ENCODE assay signal across 8 mouse cellular contexts in genomic region chr17:35822964-35823937, GRCm38 (mm10). TPM values are rescaled to one million over a fixed set of nuclear protein-coding genes. Genes with fewer than 3 reads are reported as not detected.
DNase-seq lines count a peak whose midpoint lies in the region; ATAC-seq lines count a peak whose summit lies in the region.

Gene Flot1 (plus strand): TSS chr17:35823230.

- peaks cover 33% of the 10 kb centered on the region for H3K4me1 ChIP-seq in hindbrain, embryonic 12.5 days

- H3K9me3 ChIP-seq in hindbrain, embryonic 12.5 days (replicated peaks) = no peaks in the 10 kb centered on the region

- WGBS in hindbrain, embryonic 12.5 days = under 1% methylated on average over 45 of the region's 47 CpGs
- 3% methylated on average over 40 of the region's 47 CpGs for WGBS in macrophage (ENCODE audit: missing documents)

- peak; percentile 92 for DNase-seq in R1 (ENCODE audit: low read depth, low spot score)
- DNase-seq in cerebellum, postnatal 14 days = peak; percentile 84 to 85
- peak; percentile 59 to 65 for DNase-seq in frontal cortex, postnatal 14 days (ENCODE audit: low spot score in 2 of 2)
- DNase-seq in layer of hippocampus, postnatal 36 days = peak; percentile 63 to 67
- DNase-seq in right cerebral cortex, adult 2 months (ENCODE audit: low spot score in 2 of 2) = peak; percentile 70 to 81
- DNase-seq in urinary bladder, postnatal 14 days (ENCODE audit: low spot score) = peak; percentile 91

- H3K27me3 ChIP-seq in hindbrain, embryonic 12.5 days = peaks cover 18% of the 10 kb centered on the region

- peaks cover 13% of the 10 kb centered on the region for H3K79me2 ChIP-seq in macrophage (ENCODE audit: inconsistent target)

- peak within 1 kb of the TSS; percentile 78 for H3K27ac ChIP-seq in hindbrain, embryonic 12.5 days
- peak within 1 kb of the TSS; percentile 84 for H3K27ac ChIP-seq in macrophage

- peak within 1 kb of the TSS; percentile 83 for H3K4me2 ChIP-seq in hindbrain, embryonic 12.5 days (replicated peaks)

- H3K9ac ChIP-seq in hindbrain, embryonic 12.5 days = peak within 1 kb of the TSS; percentile 74

- peaks cover 31% of the 10 kb centered on the region for H3K36me3 ChIP-seq in hindbrain, embryonic 12.5 days
- peaks cover 29% of the 10 kb centered on the region for H3K36me3 ChIP-seq in macrophage (ENCODE audit: inconsistent target)

- ATAC-seq in hindbrain, embryonic 12.5 days (ENCODE audit: low FRiP score) = peak; percentile 90

- H3K4me3 ChIP-seq in hindbrain, embryonic 12.5 days = peak within 1 kb of the TSS; percentile 58
- H3K4me3 ChIP-seq in macrophage (ENCODE audit: inconsistent target) = peak within 1 kb of the TSS; percentile 94

RNA-seq across cellular contexts. Expression of gene Flot1, which starts in this region (rescaled TPM):
- polyA plus RNA-seq in hindbrain, embryonic 12.5 days (2016; fragmentation: Nextera tagmentation; extraction: Ambion mirVana) = 50.9 and 60.3 TPM in 2 replicates
- total RNA-seq in layer of hippocampus, postnatal 36 days (2021) = 100 to 1,000 TPM; 124 to 132 TPM
- 100 to 1,000 TPM in 13 of 26 experiments, 10 to 100 TPM in 13; 29.5 to 202 (median 99.7) TPM for total RNA-seq in macrophage (2018; cell fraction: chromatin; rRNA removed)
- total RNA-seq in macrophage (2018; cell fraction: cytosol; rRNA removed) = 10 to 100 TPM; 38.5 to 62.3 (median 49.4) TPM
- total RNA-seq in macrophage (2018; cell fraction: nucleus; rRNA removed) = 100 to 1,000 TPM in 2 of 26 experiments, 10 to 100 TPM in 24; 20.3 to 134 (median 61.4) TPM
- polyA plus RNA-seq in macrophage (2018) = 42.9 to 64.8 TPM (median 56.1 TPM) in 3 replicates

Comparison
In these comparisons a context has a peak if more than half of its experiments do, and no peak if none do; other contexts are left out.
1. Peak in every context shown above with its lines: DNase-seq, ATAC-seq, H3K4me3 ChIP-seq and H3K27ac ChIP-seq.